ENCODE assay signal across 14 mouse cellular contexts in the genomic region with DNA sequence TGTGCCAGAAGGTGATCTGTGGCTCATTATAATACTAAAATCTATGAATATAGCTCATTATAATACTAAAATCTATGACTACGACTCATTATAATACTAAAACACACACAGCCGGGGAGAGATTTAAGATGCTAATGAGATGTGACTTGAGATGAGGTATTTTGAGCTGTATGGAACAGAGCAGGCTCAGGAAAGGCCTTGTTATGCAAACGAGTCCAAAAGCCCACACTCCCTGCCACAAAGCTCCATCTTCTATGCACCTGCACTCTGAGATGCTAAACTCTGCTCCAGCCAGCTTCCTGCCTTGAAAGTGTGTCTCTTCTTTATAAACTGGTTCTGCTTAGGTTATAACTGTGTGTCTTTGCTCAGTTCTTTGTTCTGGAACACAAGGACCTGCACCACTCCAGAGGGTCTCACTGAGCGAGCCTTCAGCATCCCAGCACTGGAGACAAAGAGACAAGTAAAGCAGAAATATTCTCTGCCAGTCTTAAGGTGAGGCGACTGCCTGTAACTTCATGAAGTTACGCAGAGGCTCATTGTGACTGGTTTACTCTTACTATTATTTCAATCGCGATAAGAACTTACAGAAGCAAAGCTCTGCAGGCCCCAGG.
A peak's percentile ranks its signal among the peaks of the same experiment; 100 is the strongest.
DNase-seq lines count a peak whose midpoint lies in the region; ATAC-seq and TF ChIP-seq lines count a peak whose summit lies in the region.
"Had no signal": no experiment of that assay in that cellular context is flagged by ENCODE, and none has a peak within 500 bp of the region (broad histone marks: within the 10 kb centered on the region; RNA-seq: fewer than 3 reads in every experiment).

No protein-coding gene starts in this region.

- no peak for DNase-seq in hindbrain, embryonic 10.5 days (ENCODE audit: low spot score)
- no peak for DNase-seq in hindbrain, postnatal 0 days (ENCODE audit: low spot score)
- peak; percentile 79 for DNase-seq in ES-CJ7 (ENCODE audit: low read depth, low spot score)
- no peak for DNase-seq in right cerebral cortex, postnatal 25 days
- no peak for DNase-seq in spleen, postnatal 10 days (ENCODE audit: low spot score in 2 of 2)
- DNase-seq in lung, postnatal 0 days (ENCODE audit: low spot score): no peak
- DNase-seq: cerebellum, adult 11 months; liver, embryonic 13.5 days; lung, postnatal 10 days had no signal

- no peak for TF ChIP-seq EP300 in lung, postnatal 0 days (IDR thresholded peaks at IDR 0.05)

- H3K9me3 ChIP-seq in hindbrain, embryonic 10.5 days: no peaks in the 10 kb centered on the region; the same call in 1 of the 2 replicates
- H3K9me3 ChIP-seq in hindbrain, postnatal 0 days (ENCODE audit: low read length): no peaks in the 10 kb centered on the region
- no peaks in the 10 kb centered on the region for H3K9me3 ChIP-seq in forebrain, embryonic 12.5 days
- no peaks in the 10 kb centered on the region for H3K9me3 ChIP-seq in midbrain, embryonic 15.5 days
- no peaks in the 10 kb centered on the region for H3K9me3 ChIP-seq in lung, postnatal 0 days (ENCODE audit: low read length)
- H3K9me3 ChIP-seq: limb, embryonic 10.5 days; liver, embryonic 13.5 days had no signal

- no peaks in the 10 kb centered on the region for H3K27me3 ChIP-seq in hindbrain, embryonic 10.5 days (ENCODE audit: insufficient read depth, poor library complexity, severe bottlenecking)
- no peaks in the 10 kb centered on the region for H3K27me3 ChIP-seq in hindbrain, postnatal 0 days (ENCODE audit: insufficient read depth, low read length)
- H3K27me3 ChIP-seq in forebrain, embryonic 12.5 days: no peaks in the 10 kb centered on the region
- H3K27me3 ChIP-seq in midbrain, embryonic 15.5 days (replicated peaks): no peaks in the 10 kb centered on the region
- no peaks in the 10 kb centered on the region for H3K27me3 ChIP-seq in lung, postnatal 0 days (replicated peaks; ENCODE audit: insufficient read depth, low read length)
- H3K27me3 ChIP-seq: liver, embryonic 13.5 days had no signal

- H3K27ac ChIP-seq in hindbrain, embryonic 10.5 days: peak overlapping the region; percentile 62
- no peak overlapping the region for H3K27ac ChIP-seq in hindbrain, postnatal 0 days
- 0 out of 2 replicates have a peak overlapping the region, but pooled peaks have one; percentile 19 for H3K27ac ChIP-seq in forebrain, embryonic 12.5 days
- H3K27ac ChIP-seq in midbrain, embryonic 15.5 days: peak overlapping the region; percentile 43; the same call in 1 of the 2 replicates
- H3K27ac ChIP-seq in lung, postnatal 0 days (ENCODE audit: low read length): no peak overlapping the region
- H3K27ac ChIP-seq: limb, embryonic 10.5 days; liver, embryonic 13.5 days had no signal

- H3K4me3 ChIP-seq in hindbrain, embryonic 10.5 days: no peak overlapping the region
- no peak overlapping the region for H3K4me3 ChIP-seq in hindbrain, postnatal 0 days (ENCODE audit: low read length)
- no peak overlapping the region for H3K4me3 ChIP-seq in forebrain, embryonic 12.5 days (replicated peaks)
- no peak overlapping the region for H3K4me3 ChIP-seq in midbrain, embryonic 15.5 days
- H3K4me3 ChIP-seq in lung, postnatal 0 days (ENCODE audit: low read depth, low read length): no peak overlapping the region
- H3K4me3 ChIP-seq: limb, embryonic 10.5 days; liver, embryonic 13.5 days had no signal

- H3K36me3 ChIP-seq in hindbrain, embryonic 10.5 days: no peaks in the 10 kb centered on the region
- no peaks in the 10 kb centered on the region for H3K36me3 ChIP-seq in hindbrain, postnatal 0 days (ENCODE audit: insufficient read depth, low read length)
- H3K36me3 ChIP-seq in forebrain, embryonic 12.5 days (replicated peaks): no peaks in the 10 kb centered on the region
- H3K36me3 ChIP-seq in midbrain, embryonic 15.5 days (replicated peaks): no peaks in the 10 kb centered on the region
- H3K36me3 ChIP-seq in lung, postnatal 0 days (ENCODE audit: insufficient read depth, low read length): no peaks in the 10 kb centered on the region
- H3K36me3 ChIP-seq: G1E; limb, embryonic 10.5 days; liver, embryonic 13.5 days had no signal

- peaks cover 14% of the 10 kb centered on the region for H3K4me1 ChIP-seq in hindbrain, embryonic 10.5 days (replicated peaks)
- H3K4me1 ChIP-seq in hindbrain, postnatal 0 days (ENCODE audit: insufficient read depth, low read length): no peaks in the 10 kb centered on the region
- peaks cover 12% of the 10 kb centered on the region for H3K4me1 ChIP-seq in forebrain, embryonic 12.5 days
- 0 out of 2 replicates have a peak, but pooled peaks cover 4% of the 10 kb centered on the region for H3K4me1 ChIP-seq in midbrain, embryonic 15.5 days
- no peaks in the 10 kb centered on the region for H3K4me1 ChIP-seq in lung, postnatal 0 days (ENCODE audit: insufficient read depth, low read depth, low read length)
- H3K4me1 ChIP-seq: limb, embryonic 10.5 days; liver, embryonic 13.5 days had no signal

- ATAC-seq in hindbrain, postnatal 0 days: no peak
- no peak for ATAC-seq in forebrain, embryonic 12.5 days (ENCODE audit: low FRiP score)
- ATAC-seq in midbrain, embryonic 15.5 days (replicated peaks): peak; percentile 71; the same call in 1 of the 2 replicates
- ATAC-seq in lung, postnatal 0 days: no peak
- ATAC-seq: inflammation-experienced regulatory T-cells, adult 6 months had no signal

- H3K9ac ChIP-seq in hindbrain, postnatal 0 days (replicated peaks; ENCODE audit: low read length): no peak overlapping the region
- H3K9ac ChIP-seq in forebrain, embryonic 12.5 days: no peak overlapping the region
- H3K9ac ChIP-seq in midbrain, embryonic 15.5 days: no peak overlapping the region
- H3K9ac ChIP-seq in lung, postnatal 0 days (replicated peaks; ENCODE audit: low read depth): no peak overlapping the region
- H3K9ac ChIP-seq: liver, embryonic 13.5 days had no signal

- 52% methylated on average over 8 of the region's 8 CpGs for WGBS in hindbrain, embryonic 10.5 days
- 41% methylated on average over 8 of the region's 8 CpGs for WGBS in hindbrain, postnatal 0 days
- 29% methylated on average over 8 of the region's 8 CpGs for WGBS in forebrain, embryonic 12.5 days
- 31% methylated on average over 8 of the region's 8 CpGs for WGBS in midbrain, embryonic 15.5 days
- 66% methylated on average over 8 of the region's 8 CpGs for WGBS in lung, postnatal 0 days

- TF ChIP-seq CTCF in hindbrain, postnatal 0 days (IDR thresholded peaks at IDR 0.05; ENCODE audit: low read depth): no peak
- no peak for TF ChIP-seq CTCF in lung, postnatal 0 days (IDR thresholded peaks at IDR 0.05)

- no peak overlapping the region for H3K4me2 ChIP-seq in hindbrain, postnatal 0 days (ENCODE audit: low read depth, low read length)
- no peak overlapping the region for H3K4me2 ChIP-seq in forebrain, embryonic 12.5 days
- H3K4me2 ChIP-seq in midbrain, embryonic 15.5 days: no peak overlapping the region
- no peak overlapping the region for H3K4me2 ChIP-seq in lung, postnatal 0 days (replicated peaks; ENCODE audit: low read depth, low read length)
- H3K4me2 ChIP-seq: liver, embryonic 13.5 days had no signal

Comparison
In these comparisons a context has a peak if more than half of its experiments do, and no peak if none do; other contexts are left out.
1. H3K27ac ChIP-seq: peak in hindbrain, embryonic 10.5 days (single experiment), forebrain, embryonic 12.5 days (single experiment) and midbrain, embryonic 15.5 days (single experiment); none in hindbrain, postnatal 0 days (single experiment) and lung, postnatal 0 days (single experiment).